Mouse (Mus musculus): ENCODE measurements around the gene Tuft1. TPM values are rescaled to one million over a fixed set of nuclear protein-coding genes. Genes with fewer than 3 reads are reported as not detected.
A peak's percentile ranks its signal among the peaks of the same experiment; 100 is the strongest.
"Not testable (repeated sequence)": the region's sequence is repeated elsewhere in the genome, so short reads cannot be mapped to it uniquely, and the experiment has no call there.

The Tuft1 gene
- 3.4 and 4.0 TPM in 2 replicates for total RNA-seq (2012; rRNA removed)
- 7.4 and 7.7 TPM in 2 replicates for total RNA-seq (2014; rRNA removed)
- 7.2 and 7.5 TPM in 2 replicates for polyA plus RNA-seq (2012; ENCODE audit: insufficient read length, low read depth)

- dilution Hi-C loops (cut with MboI; ENCODE audit: extremely low pct_ligation_motif_present, extremely low pct_unique_long_range_greater_than_20kb, low sequenced_read_pairs); H3K9ac ChIP-seq (ENCODE audit: insufficient read depth, low read depth); H3K79me2 ChIP-seq (replicated peaks; ENCODE audit: control insufficient read depth, extremely low read depth, insufficient read depth, poor library complexity, severe bottlenecking); H3K27me3 ChIP-seq (replicated peaks); DNase-seq (ENCODE audit: extremely low read depth); H3K27ac ChIP-seq (ENCODE audit: insufficient read depth, low read depth); H3K36me3 ChIP-seq (replicated peaks in 1 of 2; ENCODE audit: control insufficient read depth in 1 of 2, insufficient read depth in 1 of 2, low read length in 1 of 2); H3K9me3 ChIP-seq (replicated peaks; ENCODE audit: low read length); in situ Hi-C loops (cut with MboI; ENCODE audit: low pct_ligation_motif_present, low pct_unique_long_range_greater_than_20kb, low sequenced_read_pairs): not testable (repeated sequence)
- peak within 1 kb of the TSS; percentile 16 to 53 (median 46) for H3K4me3 ChIP-seq (replicated peaks in 1 of 3; ENCODE audit: low read depth in 2 of 3, low read length in 2 of 3, poor library complexity in 1 of 3)
- peaks cover 4 to 16% of the 10 kb centered on the region in 2 experiments for H3K4me1 ChIP-seq (ENCODE audit: control insufficient read depth in 1 of 2, insufficient read depth in 2 of 2)
- H3K4me2 ChIP-seq (ENCODE audit: insufficient read depth, low read depth, poor library complexity, severe bottlenecking) = peak within 1 kb of the TSS; percentile 88
- peak; percentile 19; the same call in 1 of the 2 replicates for TF ChIP-seq NRF1 (IDR thresholded peaks at IDR 0.05; ENCODE audit: low read depth, low read length)
These were observed at the start of gene Tuft1 for GRCm38 (mm10) chr3:94658740-94659095. Gene Tuft1, minus strand, starts transcription at chr3:94658872.

- H3K4me1 ChIP-seq (ENCODE audit: control insufficient read depth in 1 of 2, insufficient read depth in 2 of 2); H3K36me3 ChIP-seq (replicated peaks in 1 of 2; ENCODE audit: control insufficient read depth in 1 of 2, insufficient read depth in 1 of 2, low read length in 1 of 2); H3K27me3 ChIP-seq (replicated peaks); H3K79me2 ChIP-seq (replicated peaks; ENCODE audit: control insufficient read depth, extremely low read depth, insufficient read depth, poor library complexity, severe bottlenecking); DNase-seq (ENCODE audit: extremely low read depth); dilution Hi-C loops (cut with MboI; ENCODE audit: extremely low pct_ligation_motif_present, extremely low pct_unique_long_range_greater_than_20kb, low sequenced_read_pairs); H3K4me2 ChIP-seq (ENCODE audit: insufficient read depth, low read depth, poor library complexity, severe bottlenecking); H3K9ac ChIP-seq (ENCODE audit: insufficient read depth, low read depth); H3K4me3 ChIP-seq (replicated peaks in 1 of 3; ENCODE audit: low read depth in 2 of 3, low read length in 2 of 3, poor library complexity in 1 of 3); in situ Hi-C loops (cut with MboI; ENCODE audit: low pct_ligation_motif_present, low pct_unique_long_range_greater_than_20kb, low sequenced_read_pairs); H3K27ac ChIP-seq (ENCODE audit: insufficient read depth, low read depth); H3K9me3 ChIP-seq (replicated peaks; ENCODE audit: low read length): not testable (repeated sequence)
- TF ChIP-seq RAD21 (IDR thresholded peaks at IDR 0.05; ENCODE audit: low read depth, low read length) = peak; percentile 23
- TF ChIP-seq CTCF (conservative IDR thresholded peaks at IDR 0.05 in 1 of 2, IDR thresholded peaks at IDR 0.05 in 1 of 2; ENCODE audit: low read depth in 2 of 2, low read length in 2 of 2) = peak; percentile 28 to 46; a peak in 2 of 4 replicates
These were observed 44.7 kb upstream of the Tuft1 start for GRCm38 (mm10) chr3:94703364-94703763.

- H3K4me1 ChIP-seq (ENCODE audit: control insufficient read depth in 1 of 2, insufficient read depth in 2 of 2) = 0 out of 4 replicates have a peak, but pooled peaks cover 0 to 2% of the 10 kb centered on the region in 2 experiments
- H3K4me2 ChIP-seq (ENCODE audit: insufficient read depth, low read depth, poor library complexity, severe bottlenecking) = no peak overlapping the region
- H3K79me2 ChIP-seq (replicated peaks; ENCODE audit: control insufficient read depth, extremely low read depth, insufficient read depth, poor library complexity, severe bottlenecking) = no peaks in the 10 kb centered on the region
- dilution Hi-C loops (cut with MboI; ENCODE audit: extremely low pct_ligation_motif_present, extremely low pct_unique_long_range_greater_than_20kb, low sequenced_read_pairs) (no loop called here), in situ Hi-C loops (cut with MboI; ENCODE audit: low pct_ligation_motif_present, low pct_unique_long_range_greater_than_20kb, low sequenced_read_pairs) (no loop called here)
- DNase-seq (ENCODE audit: extremely low read depth) = no peak
- H3K36me3 ChIP-seq (replicated peaks in 1 of 2; ENCODE audit: control insufficient read depth in 1 of 2, insufficient read depth in 1 of 2, low read length in 1 of 2) = no peaks in the 10 kb centered on the region
- no peak for TF ChIP-seq MAZ (IDR thresholded peaks at IDR 0.05; ENCODE audit: low read depth, low read length)
- TF ChIP-seq JUND (conservative IDR thresholded peaks at IDR 0.05; ENCODE audit: low read depth, low read length) = no peak
- TF ChIP-seq USF1 (IDR thresholded peaks at IDR 0.05; ENCODE audit: low read depth, low read length) = no peak
- H3K27me3 ChIP-seq (replicated peaks) = no peaks in the 10 kb centered on the region
- H3K4me3 ChIP-seq (replicated peaks in 1 of 3; ENCODE audit: low read depth in 2 of 3, low read length in 2 of 3, poor library complexity in 1 of 3) = no peak overlapping the region
- no peak overlapping the region for H3K27ac ChIP-seq (ENCODE audit: insufficient read depth, low read depth)
- H3K9me3 ChIP-seq (replicated peaks; ENCODE audit: low read length) = no peaks in the 10 kb centered on the region
- no peak overlapping the region for H3K9ac ChIP-seq (ENCODE audit: insufficient read depth, low read depth)
These were observed 44.2 kb upstream of the Tuft1 start for GRCm38 (mm10) chr3:94702856-94703255.

- H3K27me3 ChIP-seq (replicated peaks); H3K4me2 ChIP-seq (ENCODE audit: insufficient read depth, low read depth, poor library complexity, severe bottlenecking); H3K79me2 ChIP-seq (replicated peaks; ENCODE audit: control insufficient read depth, extremely low read depth, insufficient read depth, poor library complexity, severe bottlenecking); H3K9me3 ChIP-seq (replicated peaks; ENCODE audit: low read length); DNase-seq (ENCODE audit: extremely low read depth); H3K4me3 ChIP-seq (replicated peaks in 1 of 3; ENCODE audit: low read depth in 2 of 3, low read length in 2 of 3, poor library complexity in 1 of 3); H3K36me3 ChIP-seq (replicated peaks in 1 of 2; ENCODE audit: control insufficient read depth in 1 of 2, insufficient read depth in 1 of 2, low read length in 1 of 2); in situ Hi-C loops (cut with MboI; ENCODE audit: low pct_ligation_motif_present, low pct_unique_long_range_greater_than_20kb, low sequenced_read_pairs); H3K9ac ChIP-seq (ENCODE audit: insufficient read depth, low read depth); dilution Hi-C loops (cut with MboI; ENCODE audit: extremely low pct_ligation_motif_present, extremely low pct_unique_long_range_greater_than_20kb, low sequenced_read_pairs); H3K4me1 ChIP-seq (ENCODE audit: control insufficient read depth in 1 of 2, insufficient read depth in 2 of 2); H3K27ac ChIP-seq (ENCODE audit: insufficient read depth, low read depth): not testable (repeated sequence)
These were observed 43.6 kb upstream of the Tuft1 start for GRCm38 (mm10) chr3:94702163-94702810.

- H3K36me3 ChIP-seq (replicated peaks in 1 of 2; ENCODE audit: control insufficient read depth in 1 of 2, insufficient read depth in 1 of 2, low read length in 1 of 2); H3K27ac ChIP-seq (ENCODE audit: insufficient read depth, low read depth); H3K9ac ChIP-seq (ENCODE audit: insufficient read depth, low read depth); H3K9me3 ChIP-seq (replicated peaks; ENCODE audit: low read length); DNase-seq (ENCODE audit: extremely low read depth); H3K79me2 ChIP-seq (replicated peaks; ENCODE audit: control insufficient read depth, extremely low read depth, insufficient read depth, poor library complexity, severe bottlenecking); dilution Hi-C loops (cut with MboI; ENCODE audit: extremely low pct_ligation_motif_present, extremely low pct_unique_long_range_greater_than_20kb, low sequenced_read_pairs); H3K4me1 ChIP-seq (ENCODE audit: control insufficient read depth in 1 of 2, insufficient read depth in 2 of 2); H3K4me3 ChIP-seq (replicated peaks in 1 of 3; ENCODE audit: low read depth in 2 of 3, low read length in 2 of 3, poor library complexity in 1 of 3); H3K27me3 ChIP-seq (replicated peaks); H3K4me2 ChIP-seq (ENCODE audit: insufficient read depth, low read depth, poor library complexity, severe bottlenecking); in situ Hi-C loops (cut with MboI; ENCODE audit: low pct_ligation_motif_present, low pct_unique_long_range_greater_than_20kb, low sequenced_read_pairs): not testable (repeated sequence)
These were observed 37.6 kb upstream of the Tuft1 start for GRCm38 (mm10) chr3:94696257-94696656.
